Mouse (Mus musculus) gastrocnemius, postnatal 4 days (tissue): ENCODE data around the gene Clec12b. TPM values are rescaled to one million over a fixed set of nuclear protein-coding genes. Genes with fewer than 3 reads are reported as not detected.
"Not testable (repeated sequence)": the region's sequence is repeated elsewhere in the genome, so short reads cannot be mapped to it uniquely, and the experiment has no call there.

Source experiments
- DNase-seq, 2 experiments: peaks; one replicate each; pipeline ENCODE4 v3.0.0; 2021 to 2022; ENCODE audit warnings: low spot score in 2 of 2, mixed read lengths in 2 of 2
- total RNA-seq, 2 experiments: library from RNA; stranded (reverse); gene quantifications; 2 replicates each; pipeline ENCODE4 v1.2.3; 2021

Clec12b gene
- total RNA-seq, 2 experiments from 2014 or later, result 0.34 to 0.54 TPM

GRCm38 (mm10) chr6:129374937-129375471, 10.7 kb downstream of the Clec12b start:
- DNase-seq, result no peak

GRCm38 (mm10) chr6:129369374-129370132, 16.1 kb downstream of the Clec12b start:
- DNase-seq, result no peak

- DNase-seq, result no peak
Observed at GRCm38 (mm10) chr6:129365959-129366359, 19.7 kb downstream of the Clec12b start.

- DNase-seq, result no peak
Observed at GRCm38 (mm10) chr6:129363942-129364341, 21.7 kb downstream of the Clec12b start.

GRCm38 (mm10) chr6:129359515-129359914, 26.2 kb downstream of the Clec12b start:
- DNase-seq, result no peak

GRCm38 (mm10) chr6:129356430-129356829, 29.2 kb downstream of the Clec12b start:
- no peak for DNase-seq

GRCm38 (mm10) chr6:129355774-129356173, 29.9 kb downstream of the Clec12b start:
- DNase-seq, result no peak

- no peak for DNase-seq
Observed at GRCm38 (mm10) chr6:129351091-129351490, 34.6 kb downstream of the Clec12b start.

GRCm38 (mm10) chr6:129349524-129350352, 35.9 kb downstream of the Clec12b start:
- no peak for DNase-seq

- no peak for DNase-seq
Observed at GRCm38 (mm10) chr6:129344408-129344807, 41.3 kb downstream of the Clec12b start.

GRCm38 (mm10) chr6:129342391-129342790, 43.3 kb downstream of the Clec12b start, which contains the start of gene Clec12a:
Gene Clec12a, plus strand, starts transcription at chr6:129342691.
- DNase-seq, result not testable (repeated sequence)

GRCm38 (mm10) chr6:129337751-129338150, 47.9 kb downstream of the Clec12b start:
- no peak for DNase-seq

- peak in 1 of 2 experiments; percentile 21 for DNase-seq
Observed at GRCm38 (mm10) chr6:129333674-129334078, 52.0 kb downstream of the Clec12b start.

GRCm38 (mm10) chr6:129331610-129332009, 54.1 kb downstream of the Clec12b start, which contains the start of gene 4922502D21Rik:
Gene 4922502D21Rik, minus strand, starts transcription at chr6:129331796.
- DNase-seq, result no peak

GRCm38 (mm10) chr6:129326568-129327150, 59.0 kb downstream of the Clec12b start:
- DNase-seq, result no peak

- no peak for DNase-seq
Observed at GRCm38 (mm10) chr6:129326016-129326415, 59.7 kb downstream of the Clec12b start.

Other genes starting within 250 kb of the Clec12b start
- gene Clec2d, start 205.3 kb downstream of the Clec12b start, total RNA-seq, result 10 to 100 TPM; 32.1 to 44.6 TPM
- under 1 TPM; 0.18 to 0.34 TPM for gene Cd69, start 110.4 kb downstream of the Clec12b start, total RNA-seq
- gene 4922502D21Rik, start 54.1 kb downstream of the Clec12b start, total RNA-seq, result not detected
- under 1 TPM; 0.31 to 0.44 TPM for gene Clec12a, start 43.2 kb downstream of the Clec12b start, total RNA-seq
- under 1 TPM; 0.34 to 0.71 TPM for gene Clec1b, start 11.4 kb upstream of the Clec12b start, total RNA-seq
- not detected for gene Clec9a, start 23.0 kb upstream of the Clec12b start, total RNA-seq
- 1 to 10 TPM; 5.9 to 6.2 TPM for gene Clec1a, start 66.1 kb upstream of the Clec12b start, total RNA-seq
- not detected for gene Olr1, start 121.3 kb upstream of the Clec12b start, total RNA-seq
- not detected for gene Tmem52b, start 126.7 kb upstream of the Clec12b start, total RNA-seq
- gene Gabarapl1, start 147.3 kb upstream of the Clec12b start, total RNA-seq, result 10 to 100 TPM; 30.7 to 31.3 TPM
- gene Klre1, start 192.0 kb upstream of the Clec12b start, total RNA-seq, result not detected
- gene Klrd1, start 205.9 kb upstream of the Clec12b start, total RNA-seq, result not detected
- not detected for gene Klrk1, start 238.0 kb upstream of the Clec12b start, total RNA-seq